In genomic region chr2:30959856-30960255, GRCm38 (mm10) we compare ENCODE assay signal across 27 mouse cellular contexts. TPM values are rescaled to one million over a fixed set of nuclear protein-coding genes. Genes with fewer than 3 reads are reported as not detected.
DNase-seq lines count a peak whose midpoint lies in the region; ATAC-seq lines count a peak whose summit lies in the region.
"Had no signal": no experiment of that assay in that cellular context is flagged by ENCODE, and none has a peak within 500 bp of the region (broad histone marks: within the 10 kb centered on the region; RNA-seq: fewer than 3 reads in every experiment).

No protein-coding gene starts in this region.

- peak overlapping the region; percentile 50; the same call in 1 of the 2 replicates for H3K27ac ChIP-seq in liver, embryonic 12.5 days
- peak overlapping the region; percentile 74 for H3K27ac ChIP-seq in liver, embryonic 13.5 days
- H3K27ac ChIP-seq: forebrain, embryonic 10.5 days; hindbrain, embryonic 10.5 days; kidney, embryonic 15.5 days; stomach, embryonic 15.5 days had no signal

- 57% methylated on average over 5 of the region's 5 CpGs for WGBS in liver, embryonic 12.5 days (ENCODE audit: insufficient replicate concordance)
- 53% methylated on average over 5 of the region's 5 CpGs for WGBS in liver, embryonic 13.5 days (ENCODE audit: insufficient replicate concordance)

- no peaks in the 10 kb centered on the region for H3K27me3 ChIP-seq in liver, embryonic 12.5 days (replicated peaks)
- H3K27me3 ChIP-seq in liver, embryonic 13.5 days: no peaks in the 10 kb centered on the region
- H3K27me3 ChIP-seq: kidney, embryonic 15.5 days; stomach, embryonic 15.5 days had no signal

- H3K9ac ChIP-seq in liver, embryonic 12.5 days: no peak overlapping the region
- H3K9ac ChIP-seq in liver, embryonic 13.5 days: peak overlapping the region; percentile 0; the same call in 1 of the 2 replicates
- H3K9ac ChIP-seq: kidney, embryonic 15.5 days; stomach, embryonic 15.5 days had no signal

- H3K4me2 ChIP-seq in liver, embryonic 12.5 days: no peak overlapping the region
- no peak overlapping the region for H3K4me2 ChIP-seq in liver, embryonic 13.5 days
- H3K4me2 ChIP-seq: heart, embryonic 11.5 days; kidney, embryonic 15.5 days; midbrain, embryonic 11.5 days; stomach, embryonic 15.5 days had no signal

- peak; percentile 59 to 76 for DNase-seq in adrenal gland, adult (ENCODE audit: inconsistent age in 2 of 2, low spot score in 1 of 2)
- DNase-seq in adrenal gland, adult 18-20 months (ENCODE audit: low spot score in 2 of 2): no peak
- no peak for DNase-seq in liver
- DNase-seq in liver, embryonic 13.5 days: no peak
- no peak for DNase-seq in cerebellum, adult 9-10 months
- DNase-seq: cerebellum, postnatal 10 days; gastrocnemius, postnatal 14 days; heart, adult 11 months; kidney, adult 11 months; kidney, postnatal 36 days; layer of hippocampus, adult 9-11 months; left cerebral cortex, postnatal 4 days; lung, adult 18-20 months; lung, postnatal 10 days; thymus, postnatal 36 days had no signal

- peaks cover 30% of the 10 kb centered on the region for H3K4me1 ChIP-seq in liver, embryonic 12.5 days
- peaks cover 60% of the 10 kb centered on the region for H3K4me1 ChIP-seq in liver, embryonic 13.5 days (replicated peaks)

- no peak overlapping the region for H3K4me3 ChIP-seq in liver, embryonic 12.5 days
- H3K4me3 ChIP-seq in liver, embryonic 13.5 days (replicated peaks): no peak overlapping the region
- H3K4me3 ChIP-seq: forebrain, embryonic 10.5 days; hindbrain, embryonic 10.5 days; kidney, embryonic 15.5 days; stomach, embryonic 15.5 days had no signal

- ATAC-seq in liver, embryonic 12.5 days: no peak
- ATAC-seq in liver, embryonic 13.5 days (ENCODE audit: low read depth): no peak
- no peak for ATAC-seq in megakaryocyte progenitor cell, adult 5-6 weeks (replicated peaks; ENCODE audit: poor library complexity)
- ATAC-seq in frontal cortex, adult (ENCODE audit: low TSS enrichment): no peak
- ATAC-seq: forebrain, embryonic 16.5 days; hindbrain, embryonic 16.5 days had no signal

- H3K36me3 ChIP-seq in liver, embryonic 12.5 days: peaks cover 100% of the 10 kb centered on the region
- peaks cover 100% of the 10 kb centered on the region for H3K36me3 ChIP-seq in liver, embryonic 13.5 days

- H3K9me3 ChIP-seq in liver, embryonic 12.5 days (replicated peaks): no peaks in the 10 kb centered on the region
- no peaks in the 10 kb centered on the region for H3K9me3 ChIP-seq in liver, embryonic 13.5 days (replicated peaks)
- H3K9me3 ChIP-seq: forebrain, embryonic 10.5 days; hindbrain, embryonic 10.5 days; kidney, embryonic 15.5 days; stomach, embryonic 15.5 days had no signal

RNA-seq across cellular contexts. Expression of gene Tor1b, which starts 7.1 kb away (rescaled TPM):
- 10 to 100 TPM; 44.9 to 56.5 TPM for total RNA-seq in adrenal gland, adult 18-20 months (2021)
- polyA plus RNA-seq in liver, embryonic 12.5 days (2016; fragmentation: Nextera tagmentation; extraction: Ambion mirVana): 21.3 and 21.8 TPM in 2 replicates
- 17.1 and 20.4 TPM in 2 replicates for polyA plus RNA-seq in liver, embryonic 13.5 days (2015; fragmentation: Nextera tagmentation; extraction: Ambion mirVana)
- 28.6 and 29.4 TPM in 2 replicates for total RNA-seq in megakaryocyte progenitor cell, adult 5-6 weeks (2015)
- total RNA-seq in megakaryocyte progenitor cell, adult 5-6 weeks (2017): 36.4 and 38.9 TPM in 2 replicates

RNA-seq across cellular contexts. Expression of gene Tor1a, which starts 7.9 kb away (rescaled TPM):
- 10 to 100 TPM; 31.4 to 32.0 TPM for total RNA-seq in adrenal gland, adult 18-20 months (2021)
- 46.2 and 51.8 TPM in 2 replicates for polyA plus RNA-seq in liver, embryonic 12.5 days (2016; fragmentation: Nextera tagmentation; extraction: Ambion mirVana)
- 43.1 and 47.8 TPM in 2 replicates for polyA plus RNA-seq in liver, embryonic 13.5 days (2015; fragmentation: Nextera tagmentation; extraction: Ambion mirVana)
- 63.5 and 65.1 TPM in 2 replicates for total RNA-seq in megakaryocyte progenitor cell, adult 5-6 weeks (2015)
- 71.7 and 96.5 TPM in 2 replicates for total RNA-seq in megakaryocyte progenitor cell, adult 5-6 weeks (2017)

RNA-seq across cellular contexts. Expression of gene BC005624, which starts 22.1 kb away (rescaled TPM):
- 10 to 100 TPM; 41.5 to 49.6 TPM for total RNA-seq in adrenal gland, adult 18-20 months (2021)
- 36.9 and 41.2 TPM in 2 replicates for polyA plus RNA-seq in liver, embryonic 12.5 days (2016; fragmentation: Nextera tagmentation; extraction: Ambion mirVana)
- polyA plus RNA-seq in liver, embryonic 13.5 days (2015; fragmentation: Nextera tagmentation; extraction: Ambion mirVana): 34.6 and 37.8 TPM in 2 replicates
- 40.5 and 43.3 TPM in 2 replicates for total RNA-seq in megakaryocyte progenitor cell, adult 5-6 weeks (2015)
- total RNA-seq in megakaryocyte progenitor cell, adult 5-6 weeks (2017): 68.0 and 73.9 TPM in 2 replicates

RNA-seq across cellular contexts. Expression of gene Usp20, which starts 22.2 kb away (rescaled TPM):
- total RNA-seq in adrenal gland, adult 18-20 months (2021): 10 to 100 TPM; 23.7 to 29.7 TPM
- 7.6 and 8.4 TPM in 2 replicates for polyA plus RNA-seq in liver, embryonic 12.5 days (2016; fragmentation: Nextera tagmentation; extraction: Ambion mirVana)
- 4.7 and 5.0 TPM in 2 replicates for polyA plus RNA-seq in liver, embryonic 13.5 days (2015; fragmentation: Nextera tagmentation; extraction: Ambion mirVana)
- 1.9 and 2.2 TPM in 2 replicates for total RNA-seq in megakaryocyte progenitor cell, adult 5-6 weeks (2015)
- total RNA-seq in megakaryocyte progenitor cell, adult 5-6 weeks (2017): 2.7 TPM in 2 replicates

RNA-seq across cellular contexts. Expression of gene Ptges, which starts 30.2 kb away (rescaled TPM):
- total RNA-seq in adrenal gland, adult 18-20 months (2021): 10 to 100 TPM; 23.9 to 63.5 TPM
- polyA plus RNA-seq in liver, embryonic 12.5 days (2016; fragmentation: Nextera tagmentation; extraction: Ambion mirVana): 0.25 and 0.63 TPM in 2 replicates
- polyA plus RNA-seq in liver, embryonic 13.5 days (2015; fragmentation: Nextera tagmentation; extraction: Ambion mirVana): 0.18 and 0.37 TPM in 2 replicates
- 0.17 and 1.1 TPM in 2 replicates for total RNA-seq in megakaryocyte progenitor cell, adult 5-6 weeks (2015)
- total RNA-seq in megakaryocyte progenitor cell, adult 5-6 weeks (2017): 0.71 and 2.6 TPM in 2 replicates
- total RNA-seq: MEL had no signal

Comparison
In these comparisons a context has a peak if more than half of its experiments do, and no peak if none do; other contexts are left out.
1. DNase-seq: peak in adrenal gland, adult (2 of 2); none in adrenal gland, adult 18-20 months (0 of 2), liver (single experiment), liver, embryonic 13.5 days (single experiment) and cerebellum, adult 9-10 months (single experiment).